Mouse (Mus musculus): Measurements from ENCODE around the gene Hs6st3.
"Not testable (repeated sequence)": the region's sequence is repeated elsewhere in the genome, so short reads cannot be mapped to it uniquely, and the experiment has no call there.

The Hs6st3 gene

GRCm38 (mm10) chr14:119248001-119248607, 110.0 kb downstream of the Hs6st3 start:
- peak; percentile 76 for DNase-seq (ENCODE audit: low read depth, low spot score)

GRCm38 (mm10) chr14:119250353-119250752, 112.2 kb downstream of the Hs6st3 start:
- no peak for DNase-seq (ENCODE audit: low read depth, low spot score)

- peak; percentile 41 for DNase-seq (ENCODE audit: low read depth, low spot score)
These were observed 117.3 kb downstream of the Hs6st3 start for GRCm38 (mm10) chr14:119255396-119255795.

DNA sequence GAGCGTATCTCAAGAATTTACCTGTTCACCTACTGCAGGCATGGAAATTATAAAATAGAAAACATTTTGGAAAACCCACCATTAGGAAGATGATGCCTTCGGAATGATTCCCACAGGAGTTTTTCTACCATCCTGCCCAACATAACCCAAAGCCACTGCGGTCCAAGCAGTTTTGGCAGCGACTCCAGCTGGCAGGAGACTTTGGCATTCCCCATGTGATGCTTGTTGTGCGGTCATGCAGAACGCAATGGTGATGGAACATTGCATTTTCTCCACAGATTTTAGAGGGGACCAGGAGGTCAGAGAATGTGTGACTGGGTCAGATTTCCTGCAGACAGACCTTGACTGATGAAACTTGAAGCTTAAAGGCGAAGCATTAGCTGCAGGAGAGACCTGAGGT, 118.9 kb downstream of the Hs6st3 start:
- DNase-seq (ENCODE audit: low read depth, low spot score) = peak; percentile 84

DNA sequence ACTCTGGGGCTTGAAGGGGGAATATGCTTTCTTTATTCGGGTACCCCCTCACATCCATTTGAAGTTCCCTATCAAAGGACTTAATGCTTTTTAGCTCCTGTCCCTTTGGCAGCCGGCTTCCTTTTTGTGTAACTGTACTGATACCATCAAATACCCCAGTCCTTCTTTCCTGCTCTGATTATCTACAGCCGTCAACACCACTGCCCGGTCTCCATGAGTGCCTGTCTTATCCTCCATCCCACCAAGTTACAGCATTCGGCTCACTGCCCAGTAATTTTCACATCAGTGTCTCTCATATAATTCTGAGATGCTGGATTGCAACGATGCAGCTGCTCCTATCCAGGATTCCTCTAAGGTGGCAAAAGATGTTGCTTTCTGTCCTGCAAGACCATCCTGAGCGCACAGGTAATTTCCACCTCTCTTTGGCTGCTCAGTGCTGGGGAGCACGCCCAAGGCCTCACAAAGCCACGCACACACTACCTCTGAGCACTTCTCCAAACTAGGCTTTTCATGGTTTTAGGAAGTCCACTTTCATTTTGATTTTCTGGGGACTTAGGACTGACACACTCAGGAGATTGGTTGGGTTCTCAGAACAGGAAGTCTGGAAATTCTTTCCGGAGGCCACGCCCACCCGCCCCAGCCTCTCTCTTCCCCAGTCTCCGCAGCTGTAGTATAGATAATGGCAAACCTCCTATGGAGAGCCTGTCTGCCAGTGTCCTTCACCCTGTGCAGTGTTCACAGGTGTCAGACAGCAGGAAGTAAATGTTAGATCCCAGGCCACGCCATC, 122.2 kb downstream of the Hs6st3 start:
- no peak for DNase-seq (ENCODE audit: low read depth, low spot score)

DNA sequence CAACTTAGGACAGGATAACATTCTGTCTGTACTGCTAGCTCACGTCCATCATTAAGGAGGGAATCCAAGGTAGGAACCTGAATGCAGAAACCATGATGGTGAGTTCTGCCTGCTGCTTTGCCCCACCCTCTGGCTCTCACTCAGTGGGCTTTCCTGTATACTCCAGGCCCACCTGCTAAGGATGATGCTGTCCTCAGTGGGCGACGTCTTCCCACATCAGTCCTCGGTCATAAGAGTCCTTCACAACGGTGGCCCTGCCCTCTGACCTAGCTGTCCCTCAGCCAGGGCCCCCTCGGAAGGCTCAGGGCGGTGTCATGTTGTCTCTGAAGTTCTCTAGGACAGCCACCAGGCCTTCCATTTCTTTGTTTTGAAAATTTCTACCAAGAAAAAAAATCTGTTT, 128.2 kb downstream of the Hs6st3 start:
- DNase-seq (ENCODE audit: low read depth, low spot score) = no peak

GRCm38 (mm10) chr14:119273088-119273487, 134.9 kb downstream of the Hs6st3 start:
- no peak for DNase-seq (ENCODE audit: low read depth, low spot score)

DNA sequence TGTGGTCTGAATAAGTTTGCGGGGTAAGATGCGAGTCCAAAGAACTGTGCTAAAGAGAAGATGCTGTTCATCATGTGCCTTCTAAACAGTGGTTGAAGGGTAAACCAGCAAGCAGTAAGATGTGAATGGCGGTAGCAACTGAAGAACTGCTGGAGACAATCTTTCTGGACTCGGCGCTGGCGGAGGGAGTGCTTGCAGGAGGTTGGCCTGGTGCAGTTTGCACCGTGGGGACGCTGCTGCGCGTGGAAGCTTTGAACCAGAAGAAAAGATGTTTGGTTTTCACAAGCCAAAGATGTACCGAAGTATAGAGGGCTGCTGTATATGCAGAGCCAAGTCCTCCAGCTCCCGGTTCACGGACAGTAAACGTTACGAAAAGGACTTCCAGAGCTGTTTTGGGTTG, 140.0 kb downstream of the Hs6st3 start:
- DNase-seq (ENCODE audit: low read depth, low spot score) = not testable (repeated sequence)

- no peak for DNase-seq (ENCODE audit: low read depth, low spot score)
These were observed 145.8 kb downstream of the Hs6st3 start for GRCm38 (mm10) chr14:119283951-119284350.

DNA sequence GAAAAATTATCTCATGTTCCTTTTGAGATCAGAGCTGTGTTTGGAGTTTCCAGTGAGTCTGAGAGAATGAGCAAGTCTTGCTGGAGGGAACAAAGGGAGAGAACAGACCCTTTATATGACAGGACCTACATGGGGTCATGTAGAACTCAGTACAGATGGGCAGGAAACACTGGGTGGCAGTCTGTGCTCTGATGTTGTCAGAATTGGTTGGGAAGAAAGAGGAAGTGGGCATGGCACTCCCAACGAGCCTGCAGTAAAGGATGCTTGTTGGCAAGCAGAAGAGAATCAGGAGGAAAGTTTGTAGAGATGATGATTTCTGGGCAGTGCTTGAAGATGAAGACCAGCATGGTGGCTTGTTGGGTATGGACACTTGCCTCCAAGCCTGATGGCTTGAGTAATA, 151.5 kb downstream of the Hs6st3 start:
- DNase-seq (ENCODE audit: low read depth, low spot score) = no peak

DNA sequence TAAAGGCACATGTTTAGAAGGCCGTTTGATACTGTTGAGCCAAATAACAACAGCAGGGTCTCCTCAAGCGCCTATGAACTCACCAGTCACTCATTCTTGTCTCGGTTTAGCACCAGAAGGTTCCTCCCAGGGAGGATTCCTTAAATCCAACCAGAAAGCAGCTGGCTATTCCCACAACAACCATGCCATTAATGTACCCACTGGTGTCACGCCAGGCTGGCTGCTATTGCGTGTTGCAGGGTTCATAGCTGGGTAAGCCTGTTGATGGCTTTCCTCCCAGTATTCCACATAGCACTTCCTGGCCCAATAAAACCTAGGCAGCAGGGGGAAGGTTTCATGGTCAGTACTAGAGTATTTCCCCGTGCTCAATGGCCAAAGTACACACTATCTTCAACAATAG, 155.9 kb downstream of the Hs6st3 start:
- DNase-seq (ENCODE audit: low read depth, low spot score) = no peak

GRCm38 (mm10) chr14:119306461-119306860, 168.3 kb downstream of the Hs6st3 start:
- peak; percentile 68 for DNase-seq (ENCODE audit: low read depth, low spot score)

GRCm38 (mm10) chr14:119318379-119318778, 180.2 kb downstream of the Hs6st3 start:
- DNase-seq (ENCODE audit: low read depth, low spot score) = peak; percentile 36

DNA sequence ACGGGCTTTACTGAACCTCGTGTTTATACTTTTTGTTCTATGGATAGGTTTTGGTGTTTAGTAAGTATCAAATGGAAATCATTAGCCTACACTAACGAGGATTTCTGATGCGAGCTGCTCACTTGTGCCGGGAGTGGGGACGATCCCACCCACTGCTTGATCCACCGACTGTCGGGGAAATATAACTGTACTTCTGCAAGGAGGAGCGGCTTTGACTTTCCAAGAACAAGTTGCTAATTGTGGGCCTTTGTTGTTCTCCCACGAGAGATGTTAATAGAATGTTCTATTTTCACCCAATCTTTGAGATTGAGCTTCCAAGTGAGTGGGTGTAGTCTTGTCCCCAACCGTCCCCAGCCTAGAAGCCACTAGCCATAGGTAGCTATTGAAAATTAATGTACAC, 209.1 kb downstream of the Hs6st3 start:
- peak; percentile 50 for DNase-seq (ENCODE audit: low read depth, low spot score)

DNA sequence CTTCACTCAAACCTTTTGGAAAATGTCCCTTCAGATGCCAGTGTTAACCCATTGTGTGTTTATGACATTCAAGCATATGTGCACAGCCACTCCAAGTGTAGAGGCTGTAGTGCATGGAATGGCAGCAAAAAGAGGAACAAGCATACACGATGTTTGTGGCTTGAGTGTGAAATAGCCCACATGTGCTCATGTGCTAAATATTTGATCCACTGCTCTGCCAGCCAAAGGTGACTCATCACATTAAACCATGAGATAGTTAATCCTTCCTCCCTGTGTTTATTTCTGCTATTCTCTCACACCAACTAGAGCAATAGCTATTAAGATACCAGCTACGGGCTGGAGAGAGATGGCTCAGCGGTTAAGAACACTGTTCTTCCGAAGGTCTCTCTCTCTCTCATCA, 223.3 kb downstream of the Hs6st3 start:
- DNase-seq (ENCODE audit: low read depth, low spot score) = no peak

DNA sequence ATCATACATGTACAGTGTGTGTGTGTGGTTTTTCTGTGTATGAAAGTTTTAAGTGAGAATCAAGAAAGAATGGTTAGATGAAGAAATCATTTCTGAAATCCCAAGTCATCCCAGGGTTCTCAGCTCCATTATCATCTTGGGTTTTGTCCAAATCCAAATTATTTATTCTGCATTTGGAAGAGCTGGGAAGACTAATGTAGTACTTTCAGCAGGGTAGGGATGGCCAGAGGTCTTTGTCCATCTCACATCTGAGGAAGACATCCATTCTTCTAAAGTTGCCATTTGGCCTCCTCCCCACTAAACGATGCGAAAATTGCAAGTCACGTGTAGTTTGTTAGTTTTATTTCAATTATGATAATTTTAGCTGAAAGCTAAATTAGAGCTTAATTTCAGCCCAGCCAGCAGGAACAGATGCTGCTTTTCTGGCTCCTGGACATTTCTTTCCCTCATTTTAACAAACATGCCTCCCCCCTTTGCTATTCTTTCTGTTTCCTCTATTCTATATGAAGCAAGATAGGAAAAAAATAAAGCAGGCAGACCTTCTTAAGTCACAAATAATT, 229.8 kb downstream of the Hs6st3 start:
- peak; percentile 38 for DNase-seq (ENCODE audit: low read depth, low spot score)

DNA sequence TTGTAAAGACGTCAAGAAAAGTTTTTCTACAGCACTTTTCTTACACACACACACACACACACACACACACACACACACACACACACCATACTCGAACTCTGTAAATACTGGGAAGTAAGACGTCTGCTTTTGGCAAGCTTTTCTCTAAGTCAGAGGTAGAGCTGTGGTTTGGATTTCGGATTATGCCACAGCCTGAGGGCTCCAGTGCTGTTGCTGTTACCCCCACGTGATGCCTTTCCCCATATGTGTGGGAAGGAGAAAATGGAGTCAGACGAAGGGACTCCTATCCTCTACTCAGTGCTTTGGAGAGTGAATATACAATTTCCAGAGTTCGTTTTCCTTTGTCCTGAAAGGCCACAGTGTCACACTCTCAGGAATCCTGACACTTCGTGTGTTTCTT, 231.1 kb downstream of the Hs6st3 start:
- DNase-seq (ENCODE audit: low read depth, low spot score) = no peak

DNA sequence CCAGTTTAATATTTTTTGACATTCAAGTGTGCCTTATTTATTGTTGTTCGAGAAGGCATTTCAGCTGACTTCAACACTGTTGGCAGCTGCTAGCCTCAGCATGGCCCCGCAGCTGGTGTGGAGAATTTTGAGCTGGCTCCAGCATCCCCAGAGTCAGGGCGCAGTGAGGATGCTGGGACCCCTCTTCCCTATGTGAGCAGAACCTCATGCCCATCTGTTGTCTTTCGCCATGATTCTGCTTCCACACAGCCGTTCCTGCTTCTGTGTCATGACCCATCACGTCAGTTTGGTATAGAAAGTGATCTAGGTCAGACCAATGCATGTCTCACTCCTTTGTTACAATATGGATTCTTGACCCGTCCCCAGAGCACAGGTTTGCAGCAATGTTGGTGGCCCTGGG, 231.9 kb downstream of the Hs6st3 start:
- DNase-seq (ENCODE audit: low read depth, low spot score) = peak; percentile 16

DNA sequence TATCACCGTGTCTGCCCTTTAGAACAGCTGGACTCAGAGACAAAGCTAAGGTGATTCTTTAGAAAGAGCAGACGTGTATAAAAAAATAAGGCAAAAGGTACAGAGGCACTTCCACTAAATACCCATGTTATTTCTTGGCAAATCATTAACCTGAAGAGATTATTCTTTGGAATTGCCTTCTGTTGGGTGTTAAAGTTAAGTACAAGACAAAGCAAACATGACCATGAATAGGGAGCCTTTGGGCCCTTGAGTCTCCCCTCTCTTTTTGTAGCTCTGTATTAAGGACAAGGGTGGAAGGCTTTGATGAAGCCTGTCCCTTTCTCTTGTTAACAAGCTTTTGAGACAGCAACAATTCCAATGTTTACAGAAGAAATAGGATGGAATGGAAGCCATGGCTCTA, 241.2 kb downstream of the Hs6st3 start:
- no peak for DNase-seq (ENCODE audit: low read depth, low spot score)

DNA sequence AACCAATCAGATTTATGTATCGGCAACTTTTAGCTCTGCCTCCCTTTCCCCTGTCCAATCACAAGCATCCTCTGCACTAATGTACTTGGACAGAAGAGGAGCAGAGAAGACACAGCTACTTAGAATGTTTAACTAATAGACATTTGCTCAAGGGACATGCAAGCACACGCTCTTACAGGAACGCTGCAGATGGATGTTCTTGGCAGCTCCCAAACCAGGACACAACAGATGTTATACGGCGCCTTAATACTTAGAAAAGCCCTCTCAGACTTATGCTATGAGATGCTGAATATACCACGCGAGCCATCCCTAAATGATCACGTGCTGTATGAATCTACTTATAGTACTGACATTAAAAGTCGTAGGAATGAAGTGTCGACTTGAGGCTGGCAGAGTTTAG, 263.5 kb downstream of the Hs6st3 start:
- peak; percentile 60 for DNase-seq (ENCODE audit: low read depth, low spot score)

DNA sequence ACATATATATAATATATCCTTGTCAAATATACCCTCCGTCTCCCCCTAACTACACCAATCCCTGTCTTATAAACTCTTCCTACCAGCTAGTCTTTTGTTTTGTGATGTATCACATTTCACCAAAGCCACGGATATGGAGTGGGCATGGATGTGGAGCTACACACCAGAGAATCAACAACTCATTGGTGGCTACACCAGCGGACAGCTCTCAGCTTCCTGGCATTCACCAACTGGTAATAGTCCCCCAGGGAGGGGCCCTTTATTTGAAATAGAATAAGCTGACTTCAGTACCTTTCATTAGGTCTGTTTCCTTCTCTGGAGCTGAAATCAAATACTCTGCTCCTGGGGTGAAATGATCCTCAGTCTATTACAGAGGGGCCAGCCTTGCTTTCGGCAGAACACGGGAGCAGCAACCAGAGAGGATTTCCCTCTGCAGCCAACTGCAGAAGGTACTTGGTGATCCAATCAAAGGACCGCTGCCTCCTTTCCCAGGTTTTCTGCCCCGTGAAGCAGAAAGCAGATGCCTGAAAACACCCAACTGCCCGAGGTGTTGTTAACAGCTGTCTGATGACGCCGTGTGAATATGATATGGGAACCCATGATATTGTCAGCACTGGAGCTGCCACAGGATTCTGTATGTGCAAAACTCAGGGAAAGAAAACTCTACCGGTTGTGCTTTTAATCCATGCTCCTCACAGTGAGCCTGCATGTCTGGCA, 271.4 kb downstream of the Hs6st3 start:
- peak; percentile 10 for DNase-seq (ENCODE audit: low read depth, low spot score)

GRCm38 (mm10) chr14:119422894-119423293, 284.8 kb downstream of the Hs6st3 start:
- DNase-seq (ENCODE audit: low read depth, low spot score) = peak; percentile 17

Data from brain, adult 2 months (tissue).